Mouse (Mus musculus): ENCODE measurements around the gene Gorasp1.
A peak's percentile ranks its signal among the peaks of the same experiment; 100 is the strongest.

The Gorasp1 gene

DNA sequence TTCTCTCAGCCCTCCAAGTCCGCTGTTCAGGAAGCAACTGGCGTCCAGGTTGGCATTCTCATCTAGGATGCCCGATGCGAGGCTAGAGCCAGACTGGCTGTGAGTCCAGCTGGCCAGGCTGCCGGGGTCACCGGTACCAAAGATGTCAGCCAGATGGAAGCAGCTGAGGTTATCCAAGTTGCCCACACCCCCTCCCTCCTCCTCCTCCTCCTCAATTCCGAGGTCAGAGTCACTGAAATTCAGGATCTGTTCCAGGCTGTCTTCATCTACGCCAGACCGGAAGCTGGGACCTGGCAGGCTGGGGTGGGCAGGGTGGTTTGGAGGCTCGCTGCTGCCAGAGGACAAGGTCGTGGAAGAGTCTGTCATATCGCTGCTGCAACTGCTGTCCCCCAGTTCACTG, 35.2 kb upstream of the Gorasp1 start:
- peak in 1 of 2 experiments; percentile 50 for DNase-seq

- DNase-seq: peak in 1 of 2 experiments; percentile 36
Measured at GRCm38 (mm10) chr9:119972166-119972565, 34.8 kb upstream of the Gorasp1 start.

- peak; percentile 76 to 78 for DNase-seq
Measured at GRCm38 (mm10) chr9:119970763-119971656, 33.6 kb upstream of the Gorasp1 start.

DNA sequence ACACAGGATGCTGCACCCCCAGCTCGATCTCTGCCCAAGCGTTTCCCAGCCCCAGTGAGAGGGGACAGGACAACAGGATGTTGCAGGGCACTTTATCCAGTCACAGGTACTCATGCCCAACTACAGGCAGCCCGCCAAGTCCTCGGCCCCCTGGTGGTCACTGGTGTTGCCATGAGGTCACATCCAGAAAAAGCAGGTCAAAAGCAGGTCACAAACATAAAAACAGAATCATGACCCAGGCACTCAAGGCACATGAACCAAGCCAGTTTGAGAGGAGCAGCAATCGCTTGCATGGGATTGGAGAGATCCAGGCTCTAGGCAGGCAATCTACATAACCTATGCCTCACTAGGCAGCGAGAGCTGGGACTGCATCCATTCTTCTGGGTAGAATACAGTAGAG, 32.9 kb upstream of the Gorasp1 start:
- peak; percentile 83 to 86 for DNase-seq

GRCm38 (mm10) chr9:119969811-119970210, 32.4 kb upstream of the Gorasp1 start:
- no peak for DNase-seq

- DNase-seq: peak in 1 of 2 experiments; percentile 30
Measured at GRCm38 (mm10) chr9:119966221-119966910, 29.0 kb upstream of the Gorasp1 start.

GRCm38 (mm10) chr9:119965186-119965585, 27.8 kb upstream of the Gorasp1 start:
- peak; percentile 71 to 86 for DNase-seq

DNA sequence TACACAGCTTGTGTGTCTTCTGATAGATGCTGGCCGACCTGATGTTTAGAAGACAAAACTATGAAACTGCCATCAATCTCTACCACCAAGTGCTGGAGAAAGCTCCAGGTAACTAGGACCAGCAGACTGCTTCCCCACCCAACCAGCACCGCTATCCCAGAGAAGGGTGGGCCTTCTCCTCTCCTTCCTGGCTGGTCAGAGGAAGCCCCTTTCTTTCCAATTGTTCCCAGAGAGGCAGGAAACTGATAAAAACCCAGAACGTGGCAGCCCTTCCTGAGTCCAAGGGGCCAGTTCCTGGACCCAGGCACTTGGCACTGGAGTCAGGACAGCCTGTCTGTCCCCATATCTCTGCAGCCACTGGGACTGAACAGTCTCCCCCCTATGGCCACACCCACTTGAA, 26.8 kb upstream of the Gorasp1 start:
- peak; percentile 32 to 81 for DNase-seq

GRCm38 (mm10) chr9:119962987-119963667, 25.8 kb upstream of the Gorasp1 start:
- DNase-seq: peak; percentile 86 to 89

DNA sequence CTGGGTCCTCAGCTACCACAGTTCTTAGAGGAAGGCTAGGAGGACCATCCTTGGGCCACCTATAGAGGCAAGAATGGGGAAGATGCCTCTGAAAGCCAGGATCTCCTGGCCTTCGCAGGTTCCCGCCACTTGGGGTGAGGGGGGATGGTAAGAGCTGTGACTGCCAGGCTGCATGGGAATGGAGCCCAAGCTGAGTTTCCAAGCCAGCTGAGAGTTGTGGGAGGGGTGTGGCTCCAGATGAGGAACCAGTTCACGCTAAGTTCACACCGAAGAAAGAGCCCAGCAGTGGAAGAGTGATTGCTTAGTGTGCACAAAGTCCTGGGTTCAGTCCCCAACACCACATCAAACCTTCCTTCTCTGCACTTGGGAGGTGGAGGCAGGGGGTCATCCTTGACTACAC, 24.9 kb upstream of the Gorasp1 start:
- DNase-seq: no peak

DNA sequence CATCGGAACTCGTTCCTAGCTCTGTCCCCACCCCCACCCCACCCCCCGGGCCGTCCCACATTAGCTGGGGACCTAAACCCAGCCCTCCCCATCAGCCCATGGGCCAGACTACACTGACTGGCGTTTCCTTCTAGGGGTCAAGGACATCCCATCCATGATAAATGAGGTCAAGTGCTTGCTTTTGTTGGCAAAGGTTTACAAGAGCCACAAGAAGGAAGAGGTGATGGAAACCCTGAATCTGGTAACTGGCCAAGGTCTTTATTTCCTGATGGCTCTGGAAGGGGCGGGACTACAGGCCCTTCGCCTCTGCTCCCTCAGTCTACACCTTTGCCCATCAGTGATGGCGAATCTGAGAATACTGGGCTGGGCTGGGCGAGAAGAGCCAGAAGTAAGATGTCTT, 21.5 kb upstream of the Gorasp1 start:
- no peak for DNase-seq

GRCm38 (mm10) chr9:119951388-119951787, 14.0 kb upstream of the Gorasp1 start:
- no peak for DNase-seq

GRCm38 (mm10) chr9:119950434-119950833, 13.1 kb upstream of the Gorasp1 start:
- no peak for DNase-seq

DNA sequence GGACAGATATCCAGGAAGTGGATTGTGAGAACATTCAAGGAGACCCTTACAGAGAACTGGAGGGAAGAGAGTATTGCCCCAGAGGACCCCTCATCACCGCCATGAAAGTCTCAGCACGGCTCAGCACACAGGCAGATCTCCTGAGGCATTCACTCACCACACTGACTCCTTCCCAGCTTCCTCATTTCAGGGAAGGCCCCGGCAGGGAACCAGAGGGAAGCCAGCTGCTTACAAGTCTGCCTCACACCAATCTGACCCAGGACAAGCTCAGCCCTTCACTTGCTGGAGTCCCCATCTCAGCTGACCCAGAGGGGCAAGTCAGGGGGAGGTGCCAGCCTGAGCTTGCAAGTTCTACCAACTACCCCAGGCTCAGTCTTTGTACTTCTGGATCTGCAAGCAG, 11.4 kb upstream of the Gorasp1 start:
- DNase-seq: no peak

- DNase-seq: no peak
Measured at GRCm38 (mm10) chr9:119945173-119945900, 8.0 kb upstream of the Gorasp1 start.

DNA sequence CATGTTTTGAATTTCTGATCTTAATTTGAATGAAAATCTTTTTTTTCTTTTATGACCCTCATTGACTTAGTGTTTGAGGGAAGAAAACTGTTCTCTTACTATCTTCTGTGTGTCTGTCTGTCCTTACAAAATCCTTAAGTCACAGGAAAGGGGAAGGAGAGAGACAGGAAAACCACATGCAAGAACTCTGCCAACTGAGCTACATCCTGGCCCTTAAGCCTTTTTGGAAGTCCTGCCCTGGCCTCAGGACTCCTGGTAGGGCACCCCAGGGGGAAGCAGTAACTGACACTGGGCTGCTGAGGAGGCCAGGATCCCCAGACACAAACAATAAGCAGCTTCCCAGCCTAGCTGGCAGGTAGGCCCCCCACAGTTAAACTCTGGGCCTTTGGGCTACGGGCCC, 6.0 kb upstream of the Gorasp1 start:
- DNase-seq: no peak

DNA sequence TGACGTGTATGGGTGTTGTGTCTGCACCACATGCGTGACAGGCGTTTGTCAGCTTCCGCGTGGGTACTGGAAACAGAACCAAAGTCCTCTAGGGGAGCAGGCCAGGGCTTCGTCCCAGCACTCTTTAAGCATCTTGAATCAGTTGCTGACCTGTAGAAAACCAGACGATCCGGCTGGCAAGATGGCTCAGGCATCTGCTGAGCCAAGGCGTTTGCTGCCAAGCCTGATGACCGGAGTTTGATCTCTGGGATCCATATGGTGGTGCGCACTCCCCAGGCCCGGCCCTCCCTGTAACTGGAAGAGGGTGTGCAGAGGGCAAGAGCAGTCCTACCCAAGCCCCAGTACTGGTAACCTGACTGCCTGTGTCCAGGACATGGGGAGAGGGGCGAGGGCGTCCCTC, 4.5 kb upstream of the Gorasp1 start:
- DNase-seq: no peak

GRCm38 (mm10) chr9:119941407-119941806, 4.0 kb upstream of the Gorasp1 start:
- no peak for DNase-seq

DNA sequence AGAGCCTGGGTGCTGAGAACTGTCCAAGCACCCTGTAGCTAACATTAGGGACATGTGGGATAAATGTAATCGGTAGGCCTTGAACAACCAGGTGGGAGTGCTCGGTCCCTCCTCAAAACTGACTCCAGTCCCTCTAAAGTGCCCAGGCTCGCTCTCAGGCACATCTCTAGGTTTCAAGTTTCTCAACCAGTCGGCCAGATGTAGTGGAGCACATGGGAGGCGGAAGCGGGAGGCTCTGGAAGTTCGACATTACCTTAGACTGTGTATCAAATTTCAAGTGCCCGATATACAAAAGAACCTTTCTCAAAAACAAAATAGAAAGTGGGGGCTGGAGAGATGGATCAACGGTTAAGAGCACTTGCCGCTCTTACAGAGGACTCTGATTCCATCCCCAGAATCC, 2.3 kb upstream of the Gorasp1 start:
- DNase-seq: no peak

DNA sequence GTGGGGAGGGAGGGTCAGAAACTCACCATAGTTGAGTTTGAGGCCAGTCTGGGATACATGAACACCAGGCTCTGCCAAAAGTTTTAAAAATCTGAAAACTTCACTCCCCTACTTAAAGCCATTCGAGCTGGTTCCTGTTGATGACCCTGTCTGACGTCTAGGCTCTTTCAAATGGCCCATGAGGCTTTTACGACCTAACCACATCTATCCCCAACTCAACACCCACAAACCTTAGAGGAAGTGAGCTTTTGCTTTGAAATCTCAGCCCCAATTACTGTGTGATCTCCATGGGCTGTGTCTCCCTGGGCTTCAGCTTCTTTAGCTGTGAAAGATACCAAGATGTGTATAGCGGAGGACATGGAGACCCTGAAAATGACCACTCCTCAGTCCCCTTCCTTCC, 1.1 kb upstream of the Gorasp1 start:
- no peak for DNase-seq

GRCm38 (mm10) chr9:119933675-119934074, 3.7 kb downstream of the Gorasp1 start:
- peak in 1 of 2 experiments; percentile 64 for DNase-seq

- DNase-seq: peak; percentile 50 to 85
Measured at GRCm38 (mm10) chr9:119932358-119932757, 5.0 kb downstream of the Gorasp1 start.

GRCm38 (mm10) chr9:119926497-119926896, 10.9 kb downstream of the Gorasp1 start:
- DNase-seq: no peak
